Mouse (Mus musculus): Measurements from ENCODE around the gene Cavin2. TPM values are rescaled to one million over a fixed set of nuclear protein-coding genes. Genes with fewer than 3 reads are reported as not detected.

The Cavin2 gene
- 0.24 to 0.32 TPM (median 0.29 TPM) in 4 replicates for total RNA-seq (2023)

DNA sequence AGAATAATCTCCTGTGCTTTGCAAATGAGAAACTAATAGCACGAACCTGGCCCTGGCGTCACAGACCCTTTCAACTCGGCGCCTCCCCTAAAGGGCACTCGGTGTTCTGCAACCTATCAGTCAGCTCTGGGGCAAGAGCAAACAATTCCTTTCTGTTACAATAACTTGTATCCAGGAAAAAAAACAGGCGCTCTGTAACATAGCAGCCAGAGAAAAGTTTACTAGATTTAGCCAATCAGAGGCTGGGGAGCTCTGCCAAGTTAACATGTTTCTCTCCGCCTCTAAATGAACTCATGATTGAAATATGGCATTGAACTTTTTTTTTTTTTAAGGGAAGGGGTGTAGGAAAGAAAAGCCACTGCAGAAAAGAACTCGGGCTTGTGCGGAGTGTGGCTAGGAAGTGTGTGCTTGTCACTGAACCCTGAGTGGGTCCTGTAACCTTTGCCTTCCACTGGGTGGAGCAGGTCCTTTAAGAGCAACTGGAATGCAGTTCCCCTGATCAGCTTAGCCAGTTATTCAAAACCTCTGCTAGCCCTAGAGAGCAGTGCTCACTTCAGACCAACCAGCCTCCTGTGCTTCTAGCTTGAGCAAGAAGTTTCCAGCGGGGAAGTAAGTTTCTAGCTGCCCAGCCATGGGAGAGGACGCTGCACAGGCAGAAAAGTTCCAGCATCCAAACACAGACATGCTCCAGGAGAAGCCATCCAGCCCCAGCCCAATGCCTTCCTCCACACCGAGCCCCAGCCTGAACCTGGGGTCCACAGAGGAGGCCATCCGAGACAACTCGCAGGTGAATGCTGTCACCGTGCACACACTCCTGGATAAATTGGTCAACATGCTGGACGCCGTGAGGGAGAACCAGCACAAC, at the start of gene Cavin2:
Cavin2 (plus strand) TSS at position 372 of the 865 bp plus-strand sequence.

Other genes with a start within 250 kb of the Cavin2 start
- 46.8 to 55.1 TPM (median 52.7 TPM) in 4 replicates for gene Nabp1, start 189.3 kb downstream of the Cavin2 start, total RNA-seq (2023)